In genomic region chr3:97824744-97825143, GRCm38 (mm10) we compare ENCODE assay signal across 7 mouse cellular contexts.
DNase-seq lines count a peak whose midpoint lies in the region; ATAC-seq and TF ChIP-seq lines count a peak whose summit lies in the region.

No protein-coding gene starts in this region.

- DNase-seq in gastrocnemius, adult 18-20 months (ENCODE audit: low spot score) = peak; percentile 71
- no peak for DNase-seq in layer of hippocampus, postnatal 36 days
- no peak for DNase-seq in ovary, postnatal 10 days (ENCODE audit: low spot score)
- DNase-seq in adrenal gland, adult 8-10 months = no peak

- peaks cover 12% of the 10 kb centered on the region for H3K4me1 ChIP-seq in embryonic facial prominence, embryonic 12.5 days
- no peaks in the 10 kb centered on the region for H3K4me1 ChIP-seq in intestine, postnatal 0 days (replicated peaks; ENCODE audit: control insufficient read depth, insufficient read depth, low read length)

- no peak overlapping the region for H3K27ac ChIP-seq in embryonic facial prominence, embryonic 12.5 days
- H3K27ac ChIP-seq in intestine, postnatal 0 days (ENCODE audit: low read depth, low read length) = no peak overlapping the region

- no peak for TF ChIP-seq CTCF in intestine, postnatal 0 days (IDR thresholded peaks at IDR 0.05; ENCODE audit: low read depth)

- peak overlapping the region; percentile 72 for H3ac ChIP-seq in myocyte (ENCODE audit: control insufficient read depth, insufficient read length)

- H3K36me3 ChIP-seq in embryonic facial prominence, embryonic 12.5 days = no peaks in the 10 kb centered on the region
- H3K36me3 ChIP-seq in intestine, postnatal 0 days (ENCODE audit: control insufficient read depth, insufficient read depth) = no peaks in the 10 kb centered on the region
- H3K36me3 ChIP-seq in myocyte (ENCODE audit: control insufficient read depth, insufficient read depth) = no peaks in the 10 kb centered on the region

- H3K9ac ChIP-seq in embryonic facial prominence, embryonic 12.5 days = no peak overlapping the region
- 0 out of 2 replicates have a peak overlapping the region, but pooled peaks have one; percentile 45 for H3K9ac ChIP-seq in intestine, postnatal 0 days (ENCODE audit: low read depth, low read length)

- H3K9me3 ChIP-seq in embryonic facial prominence, embryonic 12.5 days = no peaks in the 10 kb centered on the region
- no peaks in the 10 kb centered on the region for H3K9me3 ChIP-seq in intestine, postnatal 0 days (ENCODE audit: control insufficient read depth)

- 4% methylated on average over 4 of the region's 5 CpGs for WGBS in embryonic facial prominence, embryonic 12.5 days
- 22% methylated on average over 4 of the region's 5 CpGs for WGBS in intestine, postnatal 0 days

- peak overlapping the region; percentile 48 for H3K4me3 ChIP-seq in embryonic facial prominence, embryonic 12.5 days
- peak overlapping the region; percentile 51 for H3K4me3 ChIP-seq in intestine, postnatal 0 days (ENCODE audit: low read depth, low read length)
- peak overlapping the region; percentile 49 for H3K4me3 ChIP-seq in myocyte

- TF ChIP-seq POLR2A in myocyte (IDR thresholded peaks at IDR 0.05; ENCODE audit: insufficient read length, low read depth) = no peak

- peaks cover 31% of the 10 kb centered on the region for H3K79me2 ChIP-seq in myocyte (ENCODE audit: control insufficient read depth, insufficient read depth)

- peak overlapping the region; percentile 85 for H3K4me2 ChIP-seq in embryonic facial prominence, embryonic 12.5 days (replicated peaks)
- H3K4me2 ChIP-seq in intestine, postnatal 0 days (replicated peaks; ENCODE audit: low read depth) = peak overlapping the region; percentile 88
- peak overlapping the region; percentile 79 for H3K4me2 ChIP-seq in myocyte (ENCODE audit: low read depth)

- peaks cover 19% of the 10 kb centered on the region; the same call in 1 of the 2 replicates for H3K27me3 ChIP-seq in embryonic facial prominence, embryonic 12.5 days
- no peaks in the 10 kb centered on the region for H3K27me3 ChIP-seq in intestine, postnatal 0 days (replicated peaks; ENCODE audit: control insufficient read depth, insufficient read depth, low read length)
- H3K27me3 ChIP-seq in myocyte (ENCODE audit: control insufficient read depth, insufficient read depth, insufficient read length) = no peaks in the 10 kb centered on the region

- no peak for ATAC-seq in embryonic facial prominence, embryonic 12.5 days (ENCODE audit: insufficient number of reproducible peaks, insufficient read depth, low FRiP score, low TSS enrichment)
- no peak for ATAC-seq in intestine, postnatal 0 days

TF ChIP-seq in myocyte, 11 proteins besides CTCF, POLR2A, EP300 and RAD21:
- TF ChIP-seq E2F4 (IDR thresholded peaks at IDR 0.05; ENCODE audit: insufficient read depth) (no peak), MYOG (IDR thresholded peaks at IDR 0.05; ENCODE audit: control insufficient read depth in 1 of 3, insufficient read depth in 1 of 3, insufficient read length in 2 of 3, low read depth in 2 of 3) (no peak), MAX (IDR thresholded peaks at IDR 0.05; ENCODE audit: low read depth) (no peak), CEBPB (IDR thresholded peaks at IDR 0.05; ENCODE audit: insufficient read depth, poor library complexity, severe bottlenecking) (no peak), SRF (IDR thresholded peaks at IDR 0.05; ENCODE audit: control insufficient read depth, insufficient read length, low read depth) (no peak), USF1 (IDR thresholded peaks at IDR 0.05; ENCODE audit: low read depth) (no peak), TCF12 (IDR thresholded peaks at IDR 0.05; ENCODE audit: insufficient read depth, poor library complexity, severe bottlenecking) (no peak), REST (IDR thresholded peaks at IDR 0.05; ENCODE audit: insufficient read depth, insufficient read length) (no peak), POLR2AphosphoS2 (IDR thresholded peaks at IDR 0.05; ENCODE audit: insufficient read length, low read depth) (no peak), TCF3 (IDR thresholded peaks at IDR 0.05; ENCODE audit: insufficient read length, low read depth) (no peak), MYOD1 (IDR thresholded peaks at IDR 0.05; ENCODE audit: control insufficient read depth in 1 of 3, insufficient read length in 2 of 3, low read depth in 2 of 3) (no peak)
TF ChIP-seq in myocyte: peak in this region for 0.
